Mouse (Mus musculus) stomach, postnatal 0 days (tissue): ENCODE measurements around the gene Hpse2. TPM values are rescaled to one million over a fixed set of nuclear protein-coding genes. Genes with fewer than 3 reads are reported as not detected.

Experiments
- ATAC-seq: fragments of 200-750 bp; cut with Nextera tagmentation; 2 replicates; pipeline ENCODE4 v1.8.0; 2017; ENCODE audit not compliant: low FRiP score, low TSS enrichment
- DNase-seq: peaks from one replicate; pipeline ENCODE4 v3.0.0-alpha.2; 2016; ENCODE audit warnings: low spot score
- H3K27ac ChIP-seq: fragments of 300-500 bp; sonication (generic); replicated peaks from 2 replicates; pipeline ENCODE4 v1.5.1; 2014; ENCODE audit warnings: mild to moderate bottlenecking, control low read depth
- H3K27me3 ChIP-seq: fragments of 300-500 bp; sonication (generic); 2 replicates; pipeline ENCODE4 v1.6.1; 2014; ENCODE audit warnings: low read length; ENCODE audit not compliant: control insufficient read depth, insufficient read depth
- H3K36me3 ChIP-seq: fragments of 300-500 bp; sonication (generic); 2 replicates; pipeline ENCODE4 v1.6.1; 2014; ENCODE audit warnings: low read length, mixed read lengths; ENCODE audit not compliant: control insufficient read depth, insufficient read depth
- H3K4me1 ChIP-seq: fragments of 300-500 bp; sonication (generic); replicated peaks from 2 replicates; pipeline ENCODE4 v1.6.1; 2014; ENCODE audit warnings: antibody characterized with exemption; ENCODE audit not compliant: control insufficient read depth, insufficient read depth
- H3K4me2 ChIP-seq: fragments of 300-500 bp; sonication (generic); replicated peaks from 2 replicates; pipeline ENCODE4 v1.6.1; 2014; ENCODE audit warnings: low read depth, mild to moderate bottlenecking, control low read depth, moderate library complexity
- H3K4me3 ChIP-seq: fragments of 300-500 bp; sonication (generic); 2 replicates; pipeline ENCODE4 v1.5.1; 2014; ENCODE audit warnings: low read depth, low read length, control low read depth
- H3K9ac ChIP-seq: fragments of 300-500 bp; sonication (generic); 2 replicates; pipeline ENCODE4 v1.6.1; 2014; ENCODE audit warnings: mild to moderate bottlenecking, low read length, control low read depth, mixed read lengths
- H3K9me3 ChIP-seq: fragments of 300-500 bp; sonication (generic); 2 replicates; pipeline ENCODE4 v1.6.1; 2016; ENCODE audit warnings: low read length; ENCODE audit not compliant: control insufficient read depth
- CTCF ChIP-seq: IDR thresholded peaks from 2 replicates; pipeline ENCODE4 v1.5.1; 2016; ENCODE audit warnings: antibody characterized with exemption, low read depth, mild to moderate bottlenecking, moderate library complexity
- EP300 ChIP-seq: optimal IDR thresholded peaks from 2 replicates; pipeline ENCODE3; 2016; ENCODE audit warnings: antibody characterized with exemption
- WGBS: fragments of 180-500 bp; shearing (Covaris S2); extraction: QIAGEN DNeasy Blood & Tissue Kit; methylation state at CpG from one replicate; pipeline ENCODE4 v1.1.7; 2014; 5-methylcytosine and 5-hydroxymethylcytosine counted together
- polyA plus RNA-seq: library from polyadenylated mRNA; unstranded; fragments of >200 nt; fragmentation: Nextera tagmentation; extraction: Ambion mirVana; gene quantifications from 2 replicates; pipeline ENCODE4 v1.2.1, GENCODE M21; 2015

The Hpse2 gene
- polyA plus RNA-seq, 1 experiment from 2014 or later = 1.3 TPM

GRCm38 (mm10) chr19:42980537-42980936 is 407.6 kb downstream of the Hpse2 start:
- no peak for DNase-seq
- H3K27me3 ChIP-seq = no peaks in the 10 kb centered on the region
- no peak for ATAC-seq
- no peaks in the 10 kb centered on the region for H3K9me3 ChIP-seq
- H3K4me2 ChIP-seq = no peak overlapping the region
- WGBS = 66% methylated on average over 3 of the region's 3 CpGs
- no peak overlapping the region for H3K27ac ChIP-seq
- no peak overlapping the region for H3K4me3 ChIP-seq
- no peak overlapping the region for H3K9ac ChIP-seq
- no peaks in the 10 kb centered on the region for H3K36me3 ChIP-seq
- TF ChIP-seq EP300 (no peak), CTCF (no peak)
- no peaks in the 10 kb centered on the region for H3K4me1 ChIP-seq

DNA sequence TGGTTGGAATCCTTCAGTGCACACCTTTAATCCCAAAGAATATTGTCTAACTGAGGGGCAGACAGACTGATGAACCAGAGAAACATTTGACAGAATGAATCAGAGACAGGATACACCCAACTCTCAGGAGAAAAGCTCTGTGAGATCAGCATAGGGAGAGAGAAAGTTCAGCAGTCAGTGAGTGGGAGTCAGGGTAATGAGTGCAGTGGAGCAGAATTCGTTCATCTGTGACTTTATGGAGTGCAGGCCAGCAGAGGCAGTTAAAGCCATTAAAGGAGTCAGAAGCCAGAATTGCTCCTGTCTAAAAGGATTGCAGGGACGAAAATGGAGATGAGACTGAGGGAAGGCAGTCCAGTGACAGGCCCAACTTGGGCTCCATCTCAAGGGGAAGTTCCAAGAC is 410.2 kb downstream of the Hpse2 start:
- ATAC-seq (no peak), DNase-seq (no peak)
- Histone ChIP-seq H3K36me3 (no peaks in the 10 kb centered on the region), H3K9me3 (no peaks in the 10 kb centered on the region), H3K27ac (no peak overlapping the region), H3K4me1 (no peaks in the 10 kb centered on the region), H3K4me3 (no peak overlapping the region), H3K27me3 (no peaks in the 10 kb centered on the region), H3K9ac (no peak overlapping the region), H3K4me2 (no peak overlapping the region)
- WGBS = 79% methylated on average over 2 of the region's 2 CpGs
- TF ChIP-seq EP300 (no peak), CTCF (no peak)

DNA sequence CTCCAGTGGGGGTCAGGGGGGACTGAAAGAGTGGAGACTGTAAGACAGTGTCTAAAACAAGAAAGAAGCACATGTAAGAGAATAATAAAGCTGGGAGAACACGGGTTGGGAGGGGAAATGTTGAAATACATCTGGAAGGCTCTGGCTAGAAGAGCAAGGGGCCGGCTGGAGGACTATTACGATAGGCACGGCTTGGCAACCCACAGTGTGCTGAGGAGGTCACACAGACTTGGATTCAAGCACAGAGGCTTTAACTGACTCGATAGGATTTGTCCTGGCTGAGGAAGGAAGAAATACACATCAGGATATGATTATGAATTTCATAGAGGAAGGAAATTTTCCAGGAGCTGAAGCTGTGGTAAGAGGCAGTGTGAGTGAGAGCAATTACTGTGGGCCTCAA is 414.4 kb downstream of the Hpse2 start:
- Histone ChIP-seq H3K36me3 (no peaks in the 10 kb centered on the region), H3K9me3 (no peaks in the 10 kb centered on the region), H3K9ac (no peak overlapping the region), H3K27ac (no peak overlapping the region), H3K4me1 (no peaks in the 10 kb centered on the region), H3K4me2 (no peak overlapping the region), H3K4me3 (no peak overlapping the region), H3K27me3 (no peaks in the 10 kb centered on the region)
- ATAC-seq (no peak), DNase-seq (no peak)
- TF ChIP-seq CTCF = no peak
- no peak for TF ChIP-seq EP300
- 58% methylated on average over 5 of the region's 5 CpGs for WGBS

DNA sequence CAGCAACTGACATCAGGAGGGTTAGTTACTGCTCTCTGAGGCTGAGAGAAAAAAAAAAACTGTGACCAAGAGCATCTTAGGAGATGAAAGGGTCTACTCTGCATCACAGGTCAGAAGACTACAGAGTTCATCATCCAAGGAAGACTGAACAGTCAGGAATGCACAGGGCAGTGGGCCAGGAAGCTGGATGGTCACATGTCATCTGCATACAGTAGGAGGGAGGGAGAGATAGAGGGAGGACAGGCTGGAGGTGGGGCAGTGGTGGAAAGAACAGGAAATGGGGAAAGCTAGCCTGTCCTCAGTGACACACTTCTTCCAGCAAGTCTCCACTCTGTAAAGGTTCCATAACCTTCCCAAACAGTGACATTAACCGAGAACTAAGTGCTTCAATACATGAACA is 423.0 kb downstream of the Hpse2 start:
- Histone ChIP-seq H3K4me3 (no peak overlapping the region), H3K27me3 (no peaks in the 10 kb centered on the region), H3K9ac (no peak overlapping the region), H3K36me3 (no peaks in the 10 kb centered on the region), H3K4me2 (no peak overlapping the region), H3K27ac (no peak overlapping the region), H3K4me1 (no peaks in the 10 kb centered on the region), H3K9me3 (no peaks in the 10 kb centered on the region)
- TF ChIP-seq CTCF (no peak), EP300 (no peak)
- DNase-seq = no peak
- no peak for ATAC-seq
- 52% methylated on average over 1 of the region's 1 CpGs for WGBS

GRCm38 (mm10) chr19:42948114-42948636 is 440.0 kb downstream of the Hpse2 start:
- TF ChIP-seq CTCF (no peak), EP300 (no peak)
- DNase-seq = no peak
- no peak overlapping the region for H3K9ac ChIP-seq
- no peaks in the 10 kb centered on the region for H3K27me3 ChIP-seq
- no peaks in the 10 kb centered on the region for H3K36me3 ChIP-seq
- H3K4me1 ChIP-seq = no peaks in the 10 kb centered on the region
- no peak overlapping the region for H3K4me2 ChIP-seq
- 26% methylated on average over 3 of the region's 3 CpGs for WGBS
- no peak overlapping the region for H3K4me3 ChIP-seq
- no peak overlapping the region for H3K27ac ChIP-seq
- no peaks in the 10 kb centered on the region for H3K9me3 ChIP-seq
- ATAC-seq = no peak

GRCm38 (mm10) chr19:42937544-42937943 is 450.6 kb downstream of the Hpse2 start:
- Histone ChIP-seq H3K4me1 (no peaks in the 10 kb centered on the region), H3K27ac (no peak overlapping the region), H3K9me3 (no peaks in the 10 kb centered on the region), H3K36me3 (no peaks in the 10 kb centered on the region), H3K4me3 (no peak overlapping the region), H3K27me3 (no peaks in the 10 kb centered on the region), H3K9ac (no peak overlapping the region), H3K4me2 (no peak overlapping the region)
- ATAC-seq (no peak), DNase-seq (no peak)
- TF ChIP-seq CTCF = no peak
- no peak for TF ChIP-seq EP300
- WGBS = 59% methylated on average over 1 of the region's 1 CpGs
